Mouse (Mus musculus) left cerebral cortex, postnatal 25 days (tissue): ENCODE results near the gene Pappa2. TPM values are rescaled to one million over a fixed set of nuclear protein-coding genes. Genes with fewer than 3 reads are reported as not detected.
A peak's percentile ranks its signal among the peaks of the same experiment; 100 is the strongest.

Source experiments
- DNase-seq, 2 experiments: peaks; one replicate each; pipeline ENCODE4 v3.0.0; 2022; ENCODE audit warnings: low spot score in 2 of 2, mixed read lengths in 1 of 2
- intact Hi-C: fragments of 180-260 bp; cut with DNase I; formaldehyde crosslinking; loops from one replicate; pipeline ENCODE4 v1.15.1; 2025
- total RNA-seq, 2 experiments: library from RNA; stranded (reverse); gene quantifications; 2 replicates each; pipeline ENCODE4 v1.2.3; 2021

The Pappa2 gene
- 1 to 10 TPM; 3.4 to 4.2 TPM for total RNA-seq

- no peak for DNase-seq
- intact Hi-C loops: no loop called here
Observed at GRCm38 (mm10) chr1:158980390-158980789, at the start of gene Pappa2. Pappa2 (minus strand) TSS chr1:158980490.

GRCm38 (mm10) chr1:159029106-159029505, 48.8 kb upstream of the Pappa2 start:
- DNase-seq: no peak
- intact Hi-C loops: no loop called here

DNA sequence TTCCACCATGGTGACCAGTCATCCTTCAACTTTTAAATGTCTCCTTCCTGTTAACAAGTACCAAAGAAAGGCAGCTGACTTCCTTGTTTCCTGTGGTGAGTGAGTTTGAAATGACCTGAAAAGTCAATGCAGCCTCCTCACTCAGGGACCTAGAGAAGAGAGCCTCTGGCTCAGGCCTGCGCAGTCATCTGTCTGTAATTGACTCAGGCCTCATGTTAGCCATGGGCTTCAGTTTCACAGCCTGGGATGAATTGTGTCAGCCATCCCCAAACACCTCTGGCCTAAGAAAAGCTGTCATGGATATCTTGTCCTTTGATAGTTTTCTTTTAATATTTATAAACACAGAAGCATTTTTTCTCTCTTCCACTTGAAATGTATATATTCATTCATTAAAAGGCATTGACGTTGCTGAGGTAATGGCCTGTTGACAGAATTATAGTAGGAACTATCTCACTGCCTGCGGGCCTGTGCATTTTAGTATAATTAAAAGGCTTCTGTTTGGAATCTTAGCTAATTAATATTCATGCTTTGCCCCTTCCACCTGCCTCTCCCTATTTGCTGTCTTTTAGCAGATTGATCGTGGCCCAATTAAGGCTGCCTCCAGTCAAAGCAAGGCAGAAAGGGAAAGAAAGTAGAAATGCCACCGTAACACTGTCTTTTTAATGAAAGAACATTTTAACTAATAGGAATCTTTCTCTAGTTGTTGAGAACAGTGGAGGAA, 34.8 kb upstream of the Pappa2 start:
- intact Hi-C loops: no loop called here
- no peak for DNase-seq

DNA sequence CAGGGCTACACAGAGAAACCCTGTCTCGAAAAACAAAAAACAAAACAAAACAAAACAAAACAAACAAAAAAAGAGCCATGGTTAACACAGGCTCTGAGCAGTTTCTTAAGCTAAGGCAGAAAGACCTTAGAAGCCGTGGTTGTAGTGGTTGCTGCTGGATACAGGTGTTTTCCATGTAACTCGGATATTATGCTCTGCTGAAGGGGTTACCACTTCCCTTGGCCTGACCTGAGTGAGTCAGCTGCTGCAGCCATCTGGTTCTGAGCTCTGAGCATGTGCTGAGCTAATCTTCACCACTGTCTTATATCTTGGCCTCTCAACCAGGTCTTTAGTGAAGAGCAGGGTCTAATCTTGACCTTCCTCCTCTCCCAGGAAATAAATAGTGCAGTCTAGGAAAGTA, 6.8 kb upstream of the Pappa2 start:
- DNase-seq: no peak
- intact Hi-C loops: no loop called here

- intact Hi-C loops: no loop called here
- DNase-seq: no peak
Observed at GRCm38 (mm10) chr1:158962340-158962739, 17.9 kb downstream of the Pappa2 start.

- intact Hi-C loops: no loop called here
- no peak for DNase-seq
Observed at GRCm38 (mm10) chr1:158960984-158961383, 19.3 kb downstream of the Pappa2 start.

- intact Hi-C loops: no loop called here
- DNase-seq: no peak
Observed at GRCm38 (mm10) chr1:158960549-158960948, 19.7 kb downstream of the Pappa2 start.

- no peak for DNase-seq
- intact Hi-C loops: no loop called here
Observed at GRCm38 (mm10) chr1:158956361-158956760, 23.9 kb downstream of the Pappa2 start.

GRCm38 (mm10) chr1:158954785-158955184, 25.5 kb downstream of the Pappa2 start:
- peak in 1 of 2 experiments; percentile 45 for DNase-seq
- intact Hi-C loops: loop anchor here (5.0 kb wide), 1 partner anchor 1402 kb away; no protein-coding TSS in a partner anchor

- intact Hi-C loops: loop anchor here (1.0 to 5.0 kb wide), 4 partner anchors 181 to 1401 kb away; no protein-coding TSS in a partner anchor
- peak; percentile 57 to 72 for DNase-seq
Observed at GRCm38 (mm10) chr1:158953479-158954207, 26.6 kb downstream of the Pappa2 start.

GRCm38 (mm10) chr1:158949041-158949440, 31.2 kb downstream of the Pappa2 start:
- no peak for DNase-seq
- intact Hi-C loops: no loop called here

DNA sequence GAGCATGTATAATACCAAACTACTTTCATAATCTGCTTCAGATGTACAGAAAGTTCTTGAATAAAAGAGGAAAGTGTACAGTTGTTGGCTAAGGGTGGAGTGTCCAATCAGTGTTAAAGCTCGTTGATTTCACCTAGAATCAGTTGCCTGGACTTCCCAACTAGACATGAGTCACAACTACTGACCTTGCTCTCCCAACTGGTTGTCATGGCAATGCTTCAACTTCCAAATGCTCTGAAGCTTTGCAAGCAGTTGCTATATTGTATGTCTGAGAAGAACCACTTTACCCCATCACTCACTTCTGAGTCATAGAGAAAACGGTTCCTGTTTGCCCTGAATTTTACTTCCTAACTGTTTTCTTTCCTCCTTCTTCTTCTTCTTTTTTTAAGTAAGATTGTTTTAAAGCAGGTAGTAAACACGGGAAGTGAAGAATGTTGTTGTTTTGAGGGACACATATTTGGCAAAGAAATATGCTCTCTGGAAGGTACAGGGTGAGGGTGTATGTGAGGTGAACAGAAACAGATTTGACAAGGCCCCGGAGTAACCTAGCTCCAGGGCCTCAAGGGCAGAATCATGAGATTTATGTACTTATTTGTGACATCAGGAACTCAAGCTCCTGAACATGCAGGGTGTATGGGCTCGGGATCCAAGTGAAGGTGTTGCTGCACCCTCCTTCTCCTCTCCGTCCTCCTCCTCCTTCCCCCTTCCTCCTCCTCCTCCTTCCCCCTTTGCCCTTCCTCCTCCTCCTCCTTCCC, 32.1 kb downstream of the Pappa2 start:
- intact Hi-C loops: no loop called here
- peak in 1 of 2 experiments; percentile 20 for DNase-seq

- intact Hi-C loops: no loop called here
- DNase-seq: no peak
Observed at GRCm38 (mm10) chr1:158944936-158945335, 35.4 kb downstream of the Pappa2 start.

DNA sequence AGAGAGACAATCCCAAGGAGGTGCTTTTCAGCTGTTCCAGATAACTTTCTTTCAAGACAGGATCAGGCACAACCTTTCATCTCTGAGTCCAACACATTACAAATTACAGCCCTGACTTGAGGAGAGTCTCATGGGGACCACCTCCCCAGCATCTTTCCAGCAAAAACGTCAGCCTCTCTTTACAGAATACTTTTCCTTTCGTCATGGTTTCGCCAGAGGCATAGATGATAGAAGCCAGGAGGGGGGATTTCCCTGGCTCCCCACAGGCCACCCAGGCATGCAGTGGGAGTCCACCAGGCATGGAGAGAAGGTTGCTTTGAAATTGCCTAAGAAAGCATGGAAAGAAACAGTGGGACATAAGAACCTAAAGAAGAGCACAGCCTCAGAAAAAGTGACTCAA, 37.4 kb downstream of the Pappa2 start:
- intact Hi-C loops: no loop called here
- DNase-seq: no peak

GRCm38 (mm10) chr1:158940966-158941365, 39.3 kb downstream of the Pappa2 start:
- no peak for DNase-seq
- intact Hi-C loops: no loop called here

DNA sequence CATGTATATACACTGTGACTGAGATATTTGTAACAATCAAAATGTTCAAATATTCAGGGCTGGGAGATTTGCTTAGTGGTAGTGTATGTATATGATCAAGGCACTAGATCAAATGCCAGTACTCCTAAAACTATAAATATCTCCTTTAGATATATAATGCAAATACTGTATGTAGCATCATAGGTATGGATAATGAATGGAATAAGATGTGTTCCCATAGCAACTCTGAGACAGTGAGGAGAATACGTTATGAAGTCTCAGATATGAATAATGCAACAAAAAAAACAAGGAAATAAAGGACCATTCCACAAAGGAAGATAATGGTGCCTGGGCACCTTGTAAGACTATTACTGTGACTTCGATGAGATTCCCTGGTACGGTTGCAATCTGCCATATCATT, 45.8 kb downstream of the Pappa2 start:
- intact Hi-C loops: no loop called here
- DNase-seq: no peak

DNA sequence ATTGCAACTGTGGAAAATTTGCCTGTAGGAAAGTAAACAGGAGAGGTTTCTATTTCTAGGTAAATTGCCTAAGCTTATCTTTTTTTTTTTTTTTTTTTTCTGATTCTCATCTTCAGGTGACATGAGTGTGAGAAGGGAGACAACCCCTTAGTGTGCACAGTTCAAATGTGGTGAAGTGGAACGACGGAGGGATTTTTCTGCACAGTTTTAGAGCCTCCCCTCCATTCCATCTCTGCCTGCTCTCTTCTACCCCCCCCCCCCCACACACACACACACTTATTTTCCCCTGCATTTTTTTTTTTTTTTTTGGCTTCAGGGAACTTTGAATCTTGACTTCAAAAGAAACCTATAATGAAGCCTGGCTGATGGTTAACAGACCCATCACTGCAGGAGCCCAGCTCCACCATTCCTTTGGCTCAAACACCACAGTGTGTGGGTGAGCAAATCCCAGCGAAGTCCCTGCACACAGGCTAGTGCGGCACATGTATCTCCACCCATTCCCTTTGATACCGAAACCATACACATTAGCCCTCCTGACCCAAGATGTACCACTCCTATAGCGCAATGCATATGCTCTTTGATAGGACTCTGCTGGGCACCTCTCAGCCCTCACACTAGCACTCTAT, 49.0 kb downstream of the Pappa2 start:
- intact Hi-C loops: no loop called here
- DNase-seq: no peak

DNA sequence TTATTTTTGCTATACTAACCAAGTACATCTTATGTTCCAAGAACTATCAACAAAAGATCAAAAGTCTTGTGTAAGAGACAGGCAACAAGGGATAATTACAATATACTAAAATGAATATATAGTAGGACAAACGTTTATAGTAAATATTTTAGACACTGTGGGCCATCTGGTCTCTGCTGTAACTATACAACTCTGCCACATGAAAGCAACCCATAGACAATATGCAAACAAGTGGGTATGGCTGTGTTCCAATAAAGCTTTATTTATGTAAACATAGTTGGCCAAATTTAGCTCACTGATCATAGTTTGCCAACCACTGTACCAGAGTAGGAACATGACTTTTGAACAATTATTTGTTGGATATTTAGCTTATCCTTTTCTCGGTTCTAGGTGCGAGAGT, 50.9 kb downstream of the Pappa2 start:
- intact Hi-C loops: no loop called here
- no peak for DNase-seq

GRCm38 (mm10) chr1:158920451-158920850, 59.8 kb downstream of the Pappa2 start:
- no peak for DNase-seq
- intact Hi-C loops: no loop called here

DNA sequence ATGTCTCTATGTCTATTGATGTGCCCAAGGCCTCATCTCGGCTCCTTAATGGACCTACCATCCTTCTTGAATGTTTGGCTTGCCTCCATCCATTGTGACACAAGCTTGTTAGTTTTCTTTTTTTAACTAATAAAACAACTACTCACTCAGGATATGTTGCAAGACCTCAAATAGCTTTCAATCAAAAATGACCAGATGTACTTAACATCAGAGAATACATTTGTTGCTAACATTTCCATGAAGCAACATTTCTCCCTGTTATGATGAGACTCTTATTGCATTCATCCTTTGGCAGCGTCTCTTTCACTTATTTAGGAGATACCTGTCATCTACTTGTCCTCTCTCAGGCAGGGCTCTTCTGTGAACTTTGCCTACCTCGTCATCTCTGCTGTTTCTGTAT, 61.4 kb downstream of the Pappa2 start:
- DNase-seq: no peak
- intact Hi-C loops: no loop called here
